Mouse (Mus musculus): ENCODE results near the gene Snx22. TPM values are rescaled to one million over a fixed set of nuclear protein-coding genes. Genes with fewer than 3 reads are reported as not detected.

Snx22 gene
- 13.3 and 20.5 TPM in 2 replicates for polyA plus RNA-seq (2012)

GRCm38 (mm10) chr9:66069583-66069982, at the start of gene Snx22:
TSS of gene Snx22 (minus strand) at chr9:66069719.
- TF ChIP-seq TAL1 (IDR thresholded peaks at IDR 0.05; ENCODE audit: low read length) (peak; percentile 78), GATA1 (IDR thresholded peaks at IDR 0.05; ENCODE audit: low read length) (peak; percentile 79)
- H3K27me3 ChIP-seq (ENCODE audit: control insufficient read depth) = peaks cover 27% of the 10 kb centered on the region
- H3K4me3 ChIP-seq (replicated peaks) = peak within 1 kb of the TSS; percentile 81
- peaks cover 79% of the 10 kb centered on the region for H3K4me1 ChIP-seq (ENCODE audit: control insufficient read depth)
- H3K36me3 ChIP-seq (ENCODE audit: control insufficient read depth) = peaks cover 52% of the 10 kb centered on the region
- H3K9me3 ChIP-seq (ENCODE audit: control insufficient read depth, low read length) = peaks cover 21% of the 10 kb centered on the region

DNA sequence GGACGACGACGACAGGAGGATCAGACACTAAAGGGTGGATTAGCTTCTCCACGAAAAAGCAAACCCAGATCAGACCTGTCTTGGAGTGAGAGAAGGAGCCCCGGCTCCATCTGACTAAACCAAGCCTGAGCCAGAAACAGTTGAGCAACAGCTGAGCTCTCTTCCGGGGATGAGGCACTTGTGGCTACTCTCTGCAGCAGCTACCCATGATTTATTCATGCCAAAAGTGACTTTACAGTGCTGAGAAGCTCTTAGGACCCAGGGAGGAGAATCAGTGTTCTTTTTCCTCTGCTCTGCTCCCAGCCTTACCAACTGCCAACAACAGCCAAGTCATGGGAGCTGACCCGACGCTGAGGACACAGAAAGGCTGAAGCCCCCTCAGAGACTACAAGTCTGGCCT, 47.4 kb upstream of the Snx22 start:
- H3K4me1 ChIP-seq (ENCODE audit: control insufficient read depth) = peaks cover 48% of the 10 kb centered on the region

GRCm38 (mm10) chr9:66114341-66114740, 44.8 kb upstream of the Snx22 start:
- no peaks in the 10 kb centered on the region for H3K27me3 ChIP-seq (ENCODE audit: control insufficient read depth)
- peaks cover 23% of the 10 kb centered on the region for H3K4me1 ChIP-seq (ENCODE audit: control insufficient read depth)
- TF ChIP-seq GATA1 (IDR thresholded peaks at IDR 0.05; ENCODE audit: low read length) (no peak), TAL1 (IDR thresholded peaks at IDR 0.05; ENCODE audit: low read length) (no peak)
- H3K9me3 ChIP-seq (ENCODE audit: control insufficient read depth, low read length) = no peaks in the 10 kb centered on the region
- H3K36me3 ChIP-seq (ENCODE audit: control insufficient read depth) = peaks cover 83% of the 10 kb centered on the region
- no peak overlapping the region for H3K4me3 ChIP-seq (replicated peaks)

More for the DNA sequence above, 47.4 kb upstream of the Snx22 start:
- H3K4me3 ChIP-seq (replicated peaks) = no peak overlapping the region
- H3K36me3 ChIP-seq (ENCODE audit: control insufficient read depth) = peaks cover 80% of the 10 kb centered on the region
- no peaks in the 10 kb centered on the region for H3K9me3 ChIP-seq (ENCODE audit: control insufficient read depth, low read length)
- H3K27me3 ChIP-seq (ENCODE audit: control insufficient read depth) = no peaks in the 10 kb centered on the region
- TF ChIP-seq TAL1 (IDR thresholded peaks at IDR 0.05; ENCODE audit: low read length) (no peak), GATA1 (IDR thresholded peaks at IDR 0.05; ENCODE audit: low read length) (no peak)

- H3K4me3 ChIP-seq (replicated peaks) = no peak overlapping the region
- H3K9me3 ChIP-seq (ENCODE audit: control insufficient read depth, low read length) = no peaks in the 10 kb centered on the region
- TF ChIP-seq GATA1 (IDR thresholded peaks at IDR 0.05; ENCODE audit: low read length) (no peak), TAL1 (IDR thresholded peaks at IDR 0.05; ENCODE audit: low read length) (no peak)
- no peaks in the 10 kb centered on the region for H3K27me3 ChIP-seq (ENCODE audit: control insufficient read depth)
- peaks cover 86% of the 10 kb centered on the region for H3K36me3 ChIP-seq (ENCODE audit: control insufficient read depth)
- H3K4me1 ChIP-seq (ENCODE audit: control insufficient read depth) = peaks cover 9% of the 10 kb centered on the region
Measured at GRCm38 (mm10) chr9:66110611-66111379, 41.3 kb upstream of the Snx22 start.

DNA sequence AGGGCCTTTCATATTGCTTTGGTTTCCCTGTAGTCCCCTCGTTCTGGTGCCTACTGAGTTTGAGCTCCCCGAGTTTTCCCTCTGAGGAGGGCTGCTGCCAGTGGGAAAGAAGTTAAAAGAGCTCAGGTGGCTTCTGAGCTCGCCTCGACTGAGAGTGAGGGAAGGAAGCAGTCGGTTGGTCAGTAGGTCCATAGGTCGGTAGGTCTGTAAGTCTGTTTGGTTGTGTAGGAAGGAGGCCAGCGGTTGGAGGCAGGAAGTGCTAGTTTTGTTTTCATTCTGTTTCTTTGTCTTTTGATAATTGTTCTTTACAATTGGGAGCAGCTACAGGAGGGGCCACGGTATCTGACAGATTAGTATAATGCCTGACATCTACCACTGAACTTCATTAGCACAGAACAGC, 40.6 kb upstream of the Snx22 start:
- H3K4me1 ChIP-seq (ENCODE audit: control insufficient read depth) = peaks cover 14% of the 10 kb centered on the region
- H3K36me3 ChIP-seq (ENCODE audit: control insufficient read depth) = peaks cover 88% of the 10 kb centered on the region
- no peaks in the 10 kb centered on the region for H3K27me3 ChIP-seq (ENCODE audit: control insufficient read depth)
- no peak for TF ChIP-seq GATA1 (IDR thresholded peaks at IDR 0.05; ENCODE audit: low read length)
- no peak for TF ChIP-seq TAL1 (IDR thresholded peaks at IDR 0.05; ENCODE audit: low read length)
- no peak overlapping the region for H3K4me3 ChIP-seq (replicated peaks)
- H3K9me3 ChIP-seq (ENCODE audit: control insufficient read depth, low read length) = no peaks in the 10 kb centered on the region

GRCm38 (mm10) chr9:66109574-66109973, 40.1 kb upstream of the Snx22 start:
- peaks cover 17% of the 10 kb centered on the region for H3K4me1 ChIP-seq (ENCODE audit: control insufficient read depth)
- peaks cover 88% of the 10 kb centered on the region for H3K36me3 ChIP-seq (ENCODE audit: control insufficient read depth)
- H3K4me3 ChIP-seq (replicated peaks) = no peak overlapping the region
- no peak for TF ChIP-seq GATA1 (IDR thresholded peaks at IDR 0.05; ENCODE audit: low read length)
- no peaks in the 10 kb centered on the region for H3K9me3 ChIP-seq (ENCODE audit: control insufficient read depth, low read length)
- H3K27me3 ChIP-seq (ENCODE audit: control insufficient read depth) = no peaks in the 10 kb centered on the region

GRCm38 (mm10) chr9:66105168-66105567, 35.6 kb upstream of the Snx22 start:
- no peak overlapping the region for H3K4me3 ChIP-seq (replicated peaks)
- no peaks in the 10 kb centered on the region for H3K27me3 ChIP-seq (ENCODE audit: control insufficient read depth)
- peaks cover 96% of the 10 kb centered on the region for H3K36me3 ChIP-seq (ENCODE audit: control insufficient read depth)
- peaks cover 28% of the 10 kb centered on the region for H3K4me1 ChIP-seq (ENCODE audit: control insufficient read depth)
- TF ChIP-seq TAL1 (IDR thresholded peaks at IDR 0.05; ENCODE audit: low read length) (no peak), GATA1 (IDR thresholded peaks at IDR 0.05; ENCODE audit: low read length) (no peak)
- no peaks in the 10 kb centered on the region for H3K9me3 ChIP-seq (ENCODE audit: control insufficient read depth, low read length)

DNA sequence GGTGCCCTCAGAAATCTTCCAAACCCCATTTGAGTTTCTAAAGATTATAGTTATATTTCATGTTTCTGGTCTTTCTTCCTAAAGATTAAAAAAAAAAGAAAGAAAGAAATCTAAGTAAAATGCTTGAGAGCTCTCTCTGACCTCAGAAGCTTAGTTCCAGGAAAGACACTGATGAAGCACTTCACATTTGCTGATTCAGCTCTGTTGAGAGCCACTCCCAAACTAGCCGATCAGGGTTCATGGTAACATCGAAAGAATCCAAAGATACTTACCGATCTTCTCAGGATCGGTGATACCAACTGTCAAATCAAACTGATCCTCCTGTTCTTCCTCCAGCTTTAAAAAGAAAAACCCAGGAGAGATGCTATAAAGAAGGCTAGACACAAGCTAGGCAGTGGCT, 35.1 kb upstream of the Snx22 start:
- H3K4me3 ChIP-seq (replicated peaks) = no peak overlapping the region
- H3K36me3 ChIP-seq (ENCODE audit: control insufficient read depth) = peaks cover 99% of the 10 kb centered on the region

GRCm38 (mm10) chr9:66102668-66103067, 33.1 kb upstream of the Snx22 start:
- peaks cover 98% of the 10 kb centered on the region for H3K36me3 ChIP-seq (ENCODE audit: control insufficient read depth)
- TF ChIP-seq GATA1 (IDR thresholded peaks at IDR 0.05; ENCODE audit: low read length) (no peak), TAL1 (IDR thresholded peaks at IDR 0.05; ENCODE audit: low read length) (no peak)
- H3K27me3 ChIP-seq (ENCODE audit: control insufficient read depth) = no peaks in the 10 kb centered on the region
- H3K9me3 ChIP-seq (ENCODE audit: control insufficient read depth, low read length) = no peaks in the 10 kb centered on the region
- H3K4me1 ChIP-seq (ENCODE audit: control insufficient read depth) = peaks cover 28% of the 10 kb centered on the region
- no peak overlapping the region for H3K4me3 ChIP-seq (replicated peaks)

More for the DNA sequence above, 35.1 kb upstream of the Snx22 start:
- Histone ChIP-seq H3K9me3 (ENCODE audit: control insufficient read depth, low read length) (no peaks in the 10 kb centered on the region), H3K27me3 (ENCODE audit: control insufficient read depth) (no peaks in the 10 kb centered on the region), H3K4me1 (ENCODE audit: control insufficient read depth) (peaks cover 28% of the 10 kb centered on the region)
- no peak for TF ChIP-seq TAL1 (IDR thresholded peaks at IDR 0.05; ENCODE audit: low read length)
- no peak for TF ChIP-seq GATA1 (IDR thresholded peaks at IDR 0.05; ENCODE audit: low read length)

All from erythroblast, embryonic 14.5 days (primary cell).